Mouse (Mus musculus) E14TG2a.4 (cell line): ENCODE data around the gene Htra2.

ENCODE experiments used
- CTCF ChIP-seq: conservative IDR thresholded peaks from 2 replicates; pipeline ENCODE4 v1.5.1; 2014; ENCODE audit warnings: low read length
- NANOG ChIP-seq: IDR thresholded peaks from 2 replicates; pipeline ENCODE4 v1.6.1; 2014; ENCODE audit warnings: borderline replicate concordance, low read length, mixed read lengths
- POU5F1 ChIP-seq: IDR thresholded peaks from 2 replicates; pipeline ENCODE4 v1.6.1; 2014; ENCODE audit warnings: low read length, borderline replicate concordance

DNA sequence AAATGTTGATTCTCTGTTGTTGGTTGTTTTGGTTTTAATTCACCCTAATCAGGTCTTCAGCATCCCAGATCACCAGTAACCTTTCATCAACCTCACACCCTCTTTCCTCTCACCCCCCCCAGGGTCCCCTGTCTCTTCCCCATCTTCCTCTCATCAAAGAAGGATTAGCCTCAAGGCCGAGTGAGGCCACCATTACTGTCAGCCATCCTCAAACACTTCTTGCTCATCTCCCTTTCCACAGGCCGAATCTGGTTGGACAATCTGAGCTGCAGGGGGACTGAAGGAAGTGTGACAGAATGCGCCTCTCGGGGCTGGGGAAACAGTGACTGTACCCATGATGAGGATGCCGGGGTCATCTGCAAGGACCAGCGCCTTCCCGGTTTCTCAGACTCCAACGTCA lies 17.9 kb downstream of the Htra2 start:
- TF ChIP-seq CTCF (no peak), POU5F1 (no peak), NANOG (no peak)
